Mouse (Mus musculus) heart, postnatal 0 days (tissue): Measurements from ENCODE around the gene Camkk2. TPM values are rescaled to one million over a fixed set of nuclear protein-coding genes. Genes with fewer than 3 reads are reported as not detected.

Experiments used
- ATAC-seq: fragments of 200-750 bp; cut with Nextera tagmentation; 2 replicates; pipeline ENCODE4 v1.8.0; 2017; ENCODE audit warnings: low read depth, moderate number of reproducible peaks, moderate library complexity; ENCODE audit not compliant: insufficient read depth
- DNase-seq: peaks from one replicate; pipeline ENCODE4 v3.0.0-alpha.2; 2016; ENCODE audit warnings: low spot score
- H3K27ac ChIP-seq: fragments of 300-500 bp; sonication (generic); 2 replicates; pipeline ENCODE4 v1.5.1; 2014; ENCODE audit warnings: low read depth, mild to moderate bottlenecking
- H3K27me3 ChIP-seq: fragments of 300-500 bp; sonication (generic); 2 replicates; pipeline ENCODE4 v1.6.1; 2014; ENCODE audit warnings: low read length, mixed read lengths; ENCODE audit not compliant: control insufficient read depth, insufficient read depth
- H3K36me3 ChIP-seq: fragments of 300-500 bp; sonication (generic); replicated peaks from 2 replicates; pipeline ENCODE4 v1.6.1; 2014; ENCODE audit warnings: low read length, mixed read lengths; ENCODE audit not compliant: control insufficient read depth, insufficient read depth
- H3K4me1 ChIP-seq: fragments of 300-500 bp; sonication (generic); 2 replicates; pipeline ENCODE4 v1.6.1; 2014; ENCODE audit warnings: antibody characterized with exemption; ENCODE audit not compliant: control insufficient read depth, insufficient read depth
- H3K4me2 ChIP-seq: fragments of 300-500 bp; sonication (generic); 2 replicates; pipeline ENCODE4 v1.6.1; 2014; ENCODE audit warnings: low read depth, mild to moderate bottlenecking, low read length, moderate library complexity
- H3K4me3 ChIP-seq: fragments of 300-500 bp; sonication (generic); 2 replicates; pipeline ENCODE4 v1.5.1; 2014; ENCODE audit warnings: low read depth, low read length
- H3K9ac ChIP-seq: fragments of 300-500 bp; sonication (generic); replicated peaks from 2 replicates; pipeline ENCODE4 v1.6.1; 2014; ENCODE audit warnings: low read depth, low read length, mixed read lengths
- H3K9me3 ChIP-seq: fragments of 300-500 bp; sonication (generic); replicated peaks from 2 replicates; pipeline ENCODE4 v1.6.1; 2016; ENCODE audit warnings: low read length; ENCODE audit not compliant: control insufficient read depth
- CTCF ChIP-seq: IDR thresholded peaks from 2 replicates; pipeline ENCODE4 v1.5.1; 2016; ENCODE audit warnings: antibody characterized with exemption, control low read depth, low read depth
- EP300 ChIP-seq: IDR thresholded peaks from 2 replicates; pipeline ENCODE4 v1.6.1; 2016; ENCODE audit warnings: antibody characterized with exemption, low read depth
- WGBS: fragments of 180-500 bp; shearing (Covaris S2); extraction: QIAGEN DNeasy Blood & Tissue Kit; methylation state at CpG from one replicate; pipeline ENCODE4 v1.1.7; 2014; 5-methylcytosine and 5-hydroxymethylcytosine counted together
- polyA plus RNA-seq: library from polyadenylated mRNA; unstranded; fragments of >200 nt; fragmentation: Nextera tagmentation; extraction: Ambion mirVana; gene quantifications from 2 replicates; pipeline ENCODE4 v1.2.1, GENCODE M21; 2015
- total RNA-seq: library from RNA; depleted of rRNA; stranded (reverse); fragments of >200 nt; gene quantifications from 2 replicates; pipeline ENCODE4 v1.2.3, GENCODE M21; 2014; ENCODE audit warnings: low replicate concordance

The Camkk2 gene
- total and polyA plus RNA-seq, 2 experiments from 2014 or later: 13.0 to 24.0 TPM

DNA sequence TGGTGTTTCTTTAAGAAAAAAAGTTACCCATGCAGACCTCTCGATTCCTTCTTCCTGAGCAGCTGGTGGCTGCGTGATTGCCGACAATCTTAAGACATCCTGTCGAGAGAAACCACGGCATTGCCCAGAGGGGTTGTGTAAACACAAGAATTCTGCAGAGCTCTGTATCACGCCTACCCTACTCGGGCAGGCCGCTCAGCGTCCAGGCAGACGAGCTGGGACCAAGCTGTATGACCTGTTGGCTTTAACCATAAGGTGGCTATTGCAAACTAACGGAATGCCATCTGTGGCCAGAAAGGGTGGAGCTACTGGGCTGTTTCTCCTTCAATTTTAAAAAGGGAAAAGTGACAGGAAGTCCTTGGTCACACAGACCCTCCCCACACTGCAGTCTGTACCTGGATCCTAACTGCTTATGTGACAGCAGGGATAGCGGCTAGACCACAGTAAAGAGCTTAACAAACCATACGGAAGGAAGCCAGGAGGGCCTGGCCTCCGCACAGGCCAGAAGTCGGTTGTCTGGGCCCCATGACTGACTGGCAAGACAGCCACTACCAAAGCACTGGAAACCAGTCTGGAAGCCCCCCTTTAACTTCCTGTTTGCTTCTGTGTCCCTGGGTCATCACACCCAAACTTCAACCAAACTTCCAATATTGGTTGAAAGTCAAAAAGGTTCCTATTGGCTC lies 47.1 kb downstream of the Camkk2 start:
- no peak overlapping the region for H3K9ac ChIP-seq
- TF ChIP-seq CTCF (no peak), EP300 (no peak)
- 0 out of 2 replicates have a peak, but pooled peaks cover 8% of the 10 kb centered on the region for H3K4me1 ChIP-seq
- peak overlapping the region; percentile 71 for H3K27ac ChIP-seq
- no peaks in the 10 kb centered on the region for H3K9me3 ChIP-seq
- H3K27me3 ChIP-seq: no peaks in the 10 kb centered on the region
- peak; percentile 34 for DNase-seq
- H3K36me3 ChIP-seq: peaks cover 10% of the 10 kb centered on the region; the same call in 1 of the 2 replicates
- WGBS: 34% methylated on average over 15 of the region's 15 CpGs
- no peak overlapping the region for H3K4me3 ChIP-seq
- peak overlapping the region; percentile 22 for H3K4me2 ChIP-seq
- peak; percentile 57 for ATAC-seq

DNA sequence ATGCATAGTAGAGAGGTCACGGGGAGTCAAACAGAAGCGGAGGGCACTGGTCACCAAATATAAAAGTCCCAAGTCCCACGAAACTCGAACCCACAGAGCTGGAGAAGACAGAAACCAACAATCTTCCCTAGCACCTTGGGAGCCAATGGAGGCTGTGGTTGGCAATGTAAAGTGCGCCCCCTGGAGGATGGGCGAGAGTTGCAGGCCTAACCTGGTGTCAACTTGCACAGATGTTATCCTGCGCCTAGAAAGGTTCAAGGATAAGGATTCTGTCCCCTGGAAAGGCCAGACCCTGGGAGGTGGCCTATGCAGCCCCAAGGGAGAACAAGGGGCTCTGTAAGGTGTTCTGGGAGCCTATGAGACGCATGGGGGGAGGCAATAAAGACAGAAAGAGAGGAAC lies 47.9 kb downstream of the Camkk2 start:
- ATAC-seq: no peak
- Histone ChIP-seq H3K27me3 (no peaks in the 10 kb centered on the region), H3K27ac (peak overlapping the region; percentile 71), H3K4me2 (peak overlapping the region; percentile 22; the same call in 1 of the 2 replicates), H3K9me3 (no peaks in the 10 kb centered on the region), H3K36me3 (0 out of 2 replicates have a peak, but pooled peaks cover 4% of the 10 kb centered on the region), H3K4me3 (no peak overlapping the region), H3K4me1 (0 out of 2 replicates have a peak, but pooled peaks cover 8% of the 10 kb centered on the region), H3K9ac (no peak overlapping the region)
- no peak for TF ChIP-seq EP300
- TF ChIP-seq CTCF: peak; percentile 67
- 73% methylated on average over 8 of the region's 8 CpGs for WGBS
- no peak for DNase-seq

DNA sequence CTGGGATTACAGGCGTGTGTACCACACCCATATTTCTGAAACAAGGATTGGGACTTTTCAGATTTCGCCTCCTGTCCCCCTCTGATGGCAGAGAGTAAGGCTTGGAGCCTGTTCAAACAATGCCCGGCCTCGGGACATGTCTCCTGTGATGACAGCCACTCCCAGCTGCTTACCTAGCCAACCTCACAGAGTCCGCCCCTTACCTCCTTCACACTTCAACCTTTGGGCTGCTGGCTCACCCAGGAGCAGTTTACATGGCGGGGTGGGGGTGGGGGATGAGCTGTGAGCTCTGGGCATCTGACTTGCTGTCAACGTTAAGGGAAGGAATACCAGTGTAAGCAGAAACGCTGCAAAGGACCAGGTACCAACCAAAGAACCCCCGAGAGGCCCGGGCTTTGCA lies 48.4 kb downstream of the Camkk2 start:
- H3K4me2 ChIP-seq: no peak overlapping the region
- H3K4me3 ChIP-seq: no peak overlapping the region
- no peaks in the 10 kb centered on the region for H3K27me3 ChIP-seq
- no peaks in the 10 kb centered on the region for H3K9me3 ChIP-seq
- ATAC-seq (no peak), DNase-seq (no peak)
- no peak for TF ChIP-seq EP300
- no peak for TF ChIP-seq CTCF
- 0 out of 2 replicates have a peak, but pooled peaks cover 8% of the 10 kb centered on the region for H3K4me1 ChIP-seq
- no peak overlapping the region for H3K9ac ChIP-seq
- 75% methylated on average over 10 of the region's 10 CpGs for WGBS
- H3K27ac ChIP-seq: no peak overlapping the region
- 0 out of 2 replicates have a peak, but pooled peaks cover 4% of the 10 kb centered on the region for H3K36me3 ChIP-seq

DNA sequence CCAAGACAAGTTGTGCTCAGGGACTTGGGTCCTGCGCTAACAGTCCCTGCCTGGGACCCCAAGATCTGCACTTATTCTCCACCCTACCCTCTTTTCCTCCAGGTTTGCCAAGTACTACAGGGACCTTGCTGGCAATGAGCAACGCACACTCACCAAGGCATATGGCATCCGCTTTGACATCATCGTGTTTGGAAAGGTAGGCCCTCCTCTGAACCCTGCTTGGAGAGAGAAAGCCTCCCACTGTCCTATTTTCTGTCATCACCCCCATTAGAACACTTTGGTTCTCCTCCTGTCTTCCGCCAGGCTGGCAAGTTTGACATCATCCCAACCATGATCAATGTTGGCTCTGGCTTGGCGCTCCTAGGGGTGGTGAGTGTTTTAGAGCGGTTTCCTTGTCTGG lies 52.1 kb downstream of the Camkk2 start:
- Histone ChIP-seq H3K4me3 (no peak overlapping the region), H3K4me2 (no peak overlapping the region), H3K36me3 (0 out of 2 replicates have a peak, but pooled peaks cover 4% of the 10 kb centered on the region), H3K27ac (no peak overlapping the region), H3K9ac (no peak overlapping the region), H3K9me3 (no peaks in the 10 kb centered on the region), H3K4me1 (no peaks in the 10 kb centered on the region), H3K27me3 (no peaks in the 10 kb centered on the region)
- no peak for TF ChIP-seq CTCF
- no peak for TF ChIP-seq EP300
- ATAC-seq (no peak), DNase-seq (no peak)
- 89% methylated on average over 7 of the region's 7 CpGs for WGBS

DNA sequence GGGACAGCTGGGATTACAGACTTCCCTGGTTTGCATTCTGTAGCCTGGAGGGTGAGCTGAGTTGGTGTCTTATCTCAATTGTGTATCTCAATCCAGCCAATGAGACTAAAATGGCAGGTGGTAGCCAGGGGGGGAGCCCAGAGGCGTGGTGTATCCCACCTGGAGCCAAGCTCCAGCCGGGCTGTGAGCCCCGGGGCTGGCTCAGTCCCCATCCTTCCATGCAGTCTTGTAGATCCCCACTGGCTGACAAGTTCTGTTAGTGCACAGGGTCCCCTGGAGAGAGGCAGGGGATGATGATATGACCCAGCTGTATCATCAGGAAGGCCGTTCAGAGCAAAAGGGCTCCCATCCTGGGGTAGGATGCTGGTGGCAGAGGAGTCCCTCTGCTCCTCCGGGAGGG lies 52.6 kb downstream of the Camkk2 start:
- H3K4me3 ChIP-seq: no peak overlapping the region
- no peak overlapping the region for H3K9ac ChIP-seq
- no peak; the same call in 1 of the 2 replicates for ATAC-seq
- no peak overlapping the region for H3K4me2 ChIP-seq
- no peak overlapping the region for H3K27ac ChIP-seq
- TF ChIP-seq CTCF (no peak), EP300 (no peak)
- DNase-seq: no peak
- WGBS: 65% methylated on average over 5 of the region's 5 CpGs
- H3K9me3 ChIP-seq: no peaks in the 10 kb centered on the region
- H3K27me3 ChIP-seq: no peaks in the 10 kb centered on the region
- 0 out of 2 replicates have a peak, but pooled peaks cover 4% of the 10 kb centered on the region for H3K36me3 ChIP-seq
- no peaks in the 10 kb centered on the region for H3K4me1 ChIP-seq
